Mouse (Mus musculus): ENCODE measurements at regions not wholly inside any gene's neighbourhood (a gene's known extent, or its start where the extent isn't known, plus 50 kb on each side); places are given as distances from the start of the nearest gene placed in this dataset.

GRCm38 (mm10) chr16:76200268-76200667, 173.4 kb downstream of the Nrip1 start:
- 86% methylated on average over 3 of the region's 3 CpGs for WGBS
- Histone ChIP-seq H3K9me3 (ENCODE audit: control insufficient read depth, low read length) (no peaks in the 10 kb centered on the region), H3K9ac (ENCODE audit: low read depth, low read length) (no peak overlapping the region), H3K27me3 (ENCODE audit: control insufficient read depth, insufficient read depth, low read length) (no peaks in the 10 kb centered on the region), H3K4me1 (replicated peaks; ENCODE audit: control insufficient read depth, insufficient read depth, low read length) (no peaks in the 10 kb centered on the region), H3K4me3 (ENCODE audit: low read depth, low read length) (no peak overlapping the region), H3K4me2 (replicated peaks; ENCODE audit: low read depth, low read length) (no peak overlapping the region), H3K27ac (ENCODE audit: low read depth, low read length) (no peak overlapping the region), H3K36me3 (ENCODE audit: control insufficient read depth, insufficient read depth, low read length) (no peaks in the 10 kb centered on the region)
- DNase-seq (ENCODE audit: low spot score), result peak; percentile 56
- ATAC-seq (ENCODE audit: low FRiP score), result peak; percentile 30; the same call in 1 of the 2 replicates

- WGBS, result 79% methylated on average over 3 of the region's 3 CpGs
- no peak for ATAC-seq (ENCODE audit: low FRiP score)
These were observed 174.6 kb downstream of the Nrip1 start for GRCm38 (mm10) chr16:76199006-76199405.

GRCm38 (mm10) chr16:76194291-76194690, 172.2 kb upstream of the Samsn1 start:
- Histone ChIP-seq H3K9ac (ENCODE audit: low read depth, low read length) (no peak overlapping the region), H3K4me1 (replicated peaks; ENCODE audit: control insufficient read depth, insufficient read depth, low read length) (no peaks in the 10 kb centered on the region), H3K9me3 (ENCODE audit: control insufficient read depth, low read length) (no peaks in the 10 kb centered on the region), H3K27me3 (ENCODE audit: control insufficient read depth, insufficient read depth, low read length) (no peaks in the 10 kb centered on the region), H3K4me3 (ENCODE audit: low read depth, low read length) (no peak overlapping the region), H3K36me3 (ENCODE audit: control insufficient read depth, insufficient read depth, low read length) (no peaks in the 10 kb centered on the region), H3K27ac (ENCODE audit: low read depth, low read length) (no peak overlapping the region), H3K4me2 (replicated peaks; ENCODE audit: low read depth, low read length) (no peak overlapping the region)
- DNase-seq (ENCODE audit: low spot score) (no peak), ATAC-seq (ENCODE audit: low FRiP score) (no peak)
- WGBS, result 79% methylated on average over 2 of the region's 2 CpGs

More at GRCm38 (mm10) chr16:76199006-76199405, 174.6 kb downstream of the Nrip1 start:
- no peak overlapping the region for H3K27ac ChIP-seq (ENCODE audit: low read depth, low read length)
- H3K4me3 ChIP-seq (ENCODE audit: low read depth, low read length), result no peak overlapping the region
- DNase-seq (ENCODE audit: low spot score), result no peak
- no peaks in the 10 kb centered on the region for H3K9me3 ChIP-seq (ENCODE audit: control insufficient read depth, low read length)
- no peak overlapping the region for H3K4me2 ChIP-seq (replicated peaks; ENCODE audit: low read depth, low read length)
- H3K36me3 ChIP-seq (ENCODE audit: control insufficient read depth, insufficient read depth, low read length), result no peaks in the 10 kb centered on the region
- no peaks in the 10 kb centered on the region for H3K27me3 ChIP-seq (ENCODE audit: control insufficient read depth, insufficient read depth, low read length)
- no peaks in the 10 kb centered on the region for H3K4me1 ChIP-seq (replicated peaks; ENCODE audit: control insufficient read depth, insufficient read depth, low read length)
- H3K9ac ChIP-seq (ENCODE audit: low read depth, low read length), result no peak overlapping the region

- no peaks in the 10 kb centered on the region for H3K9me3 ChIP-seq (ENCODE audit: control insufficient read depth, low read length)
- no peak overlapping the region for H3K4me2 ChIP-seq (replicated peaks; ENCODE audit: low read depth, low read length)
- H3K27me3 ChIP-seq (ENCODE audit: control insufficient read depth, insufficient read depth, low read length), result no peaks in the 10 kb centered on the region
- WGBS, result 93% methylated on average over 10 of the region's 10 CpGs
- no peak overlapping the region for H3K9ac ChIP-seq (ENCODE audit: low read depth, low read length)
- DNase-seq (ENCODE audit: low spot score) (no peak), ATAC-seq (ENCODE audit: low FRiP score) (no peak)
- no peak overlapping the region for H3K27ac ChIP-seq (ENCODE audit: low read depth, low read length)
- no peak overlapping the region for H3K4me3 ChIP-seq (ENCODE audit: low read depth, low read length)
- no peaks in the 10 kb centered on the region for H3K36me3 ChIP-seq (ENCODE audit: control insufficient read depth, insufficient read depth, low read length)
- no peaks in the 10 kb centered on the region for H3K4me1 ChIP-seq (replicated peaks; ENCODE audit: control insufficient read depth, insufficient read depth, low read length)
These were observed 169.1 kb upstream of the Samsn1 start for GRCm38 (mm10) chr16:76191135-76191534.

- no peak overlapping the region for H3K27ac ChIP-seq (ENCODE audit: low read depth, low read length)
- DNase-seq (ENCODE audit: low spot score), result no peak
- no peak overlapping the region for H3K4me2 ChIP-seq (replicated peaks; ENCODE audit: low read depth, low read length)
- WGBS, result 90% methylated on average over 2 of the region's 2 CpGs
- no peak for ATAC-seq (ENCODE audit: low FRiP score)
- H3K4me3 ChIP-seq (ENCODE audit: low read depth, low read length), result no peak overlapping the region
- no peaks in the 10 kb centered on the region for H3K4me1 ChIP-seq (replicated peaks; ENCODE audit: control insufficient read depth, insufficient read depth, low read length)
- no peaks in the 10 kb centered on the region for H3K36me3 ChIP-seq (ENCODE audit: control insufficient read depth, insufficient read depth, low read length)
- H3K9ac ChIP-seq (ENCODE audit: low read depth, low read length), result no peak overlapping the region
- no peaks in the 10 kb centered on the region for H3K27me3 ChIP-seq (ENCODE audit: control insufficient read depth, insufficient read depth, low read length)
- no peaks in the 10 kb centered on the region for H3K9me3 ChIP-seq (ENCODE audit: control insufficient read depth, low read length)
These were observed 161.5 kb upstream of the Samsn1 start for GRCm38 (mm10) chr16:76183556-76183955.

- WGBS, result 26% methylated on average over 3 of the region's 3 CpGs
- no peak overlapping the region for H3K9ac ChIP-seq (ENCODE audit: low read depth, low read length)
- peak; percentile 10 for DNase-seq (ENCODE audit: low spot score)
- H3K36me3 ChIP-seq (ENCODE audit: control insufficient read depth, insufficient read depth, low read length), result no peaks in the 10 kb centered on the region
- no peak overlapping the region for H3K4me3 ChIP-seq (ENCODE audit: low read depth, low read length)
- no peak for ATAC-seq (ENCODE audit: low FRiP score)
- H3K27ac ChIP-seq (ENCODE audit: low read depth, low read length), result no peak overlapping the region
- H3K4me1 ChIP-seq (replicated peaks; ENCODE audit: control insufficient read depth, insufficient read depth, low read length), result no peaks in the 10 kb centered on the region
- H3K9me3 ChIP-seq (ENCODE audit: control insufficient read depth, low read length), result no peaks in the 10 kb centered on the region
- no peak overlapping the region for H3K4me2 ChIP-seq (replicated peaks; ENCODE audit: low read depth, low read length)
- H3K27me3 ChIP-seq (ENCODE audit: control insufficient read depth, insufficient read depth, low read length), result no peaks in the 10 kb centered on the region
These were observed 161.0 kb upstream of the Samsn1 start for GRCm38 (mm10) chr16:76183105-76183504.

GRCm38 (mm10) chr16:76181596-76181995, 159.5 kb upstream of the Samsn1 start:
- no peaks in the 10 kb centered on the region for H3K9me3 ChIP-seq (ENCODE audit: control insufficient read depth, low read length)
- no peak overlapping the region for H3K4me3 ChIP-seq (ENCODE audit: low read depth, low read length)
- no peaks in the 10 kb centered on the region for H3K27me3 ChIP-seq (ENCODE audit: control insufficient read depth, insufficient read depth, low read length)
- no peak overlapping the region for H3K4me2 ChIP-seq (replicated peaks; ENCODE audit: low read depth, low read length)
- no peaks in the 10 kb centered on the region for H3K4me1 ChIP-seq (replicated peaks; ENCODE audit: control insufficient read depth, insufficient read depth, low read length)
- WGBS, result 93% methylated on average over 3 of the region's 3 CpGs
- no peak overlapping the region for H3K9ac ChIP-seq (ENCODE audit: low read depth, low read length)
- no peak for DNase-seq (ENCODE audit: low spot score)
- H3K36me3 ChIP-seq (ENCODE audit: control insufficient read depth, insufficient read depth, low read length), result no peaks in the 10 kb centered on the region
- ATAC-seq (ENCODE audit: low FRiP score), result no peak
- H3K27ac ChIP-seq (ENCODE audit: low read depth, low read length), result no peak overlapping the region

- no peak overlapping the region for H3K4me2 ChIP-seq (replicated peaks; ENCODE audit: low read depth, low read length)
- 77% methylated on average over 2 of the region's 2 CpGs for WGBS
- no peak for ATAC-seq (ENCODE audit: low FRiP score)
- H3K36me3 ChIP-seq (ENCODE audit: control insufficient read depth, insufficient read depth, low read length), result no peaks in the 10 kb centered on the region
- H3K9me3 ChIP-seq (ENCODE audit: control insufficient read depth, low read length), result no peaks in the 10 kb centered on the region
- DNase-seq (ENCODE audit: low spot score), result no peak
- H3K9ac ChIP-seq (ENCODE audit: low read depth, low read length), result no peak overlapping the region
- no peak overlapping the region for H3K4me3 ChIP-seq (ENCODE audit: low read depth, low read length)
- H3K27ac ChIP-seq (ENCODE audit: low read depth, low read length), result no peak overlapping the region
- no peaks in the 10 kb centered on the region for H3K4me1 ChIP-seq (replicated peaks; ENCODE audit: control insufficient read depth, insufficient read depth, low read length)
- no peaks in the 10 kb centered on the region for H3K27me3 ChIP-seq (ENCODE audit: control insufficient read depth, insufficient read depth, low read length)
These were observed 145.6 kb upstream of the Samsn1 start for GRCm38 (mm10) chr16:76167651-76168050.

GRCm38 (mm10) chr16:76160879-76161278, 138.8 kb upstream of the Samsn1 start:
- H3K4me2 ChIP-seq (replicated peaks; ENCODE audit: low read depth, low read length), result no peak overlapping the region
- H3K36me3 ChIP-seq (ENCODE audit: control insufficient read depth, insufficient read depth, low read length), result no peaks in the 10 kb centered on the region
- no peaks in the 10 kb centered on the region for H3K4me1 ChIP-seq (replicated peaks; ENCODE audit: control insufficient read depth, insufficient read depth, low read length)
- no peak overlapping the region for H3K27ac ChIP-seq (ENCODE audit: low read depth, low read length)
- 78% methylated on average over 5 of the region's 5 CpGs for WGBS
- H3K9me3 ChIP-seq (ENCODE audit: control insufficient read depth, low read length), result no peaks in the 10 kb centered on the region
- ATAC-seq (ENCODE audit: low FRiP score) (no peak), DNase-seq (ENCODE audit: low spot score) (no peak)
- H3K27me3 ChIP-seq (ENCODE audit: control insufficient read depth, insufficient read depth, low read length), result no peaks in the 10 kb centered on the region
- H3K9ac ChIP-seq (ENCODE audit: low read depth, low read length), result no peak overlapping the region
- no peak overlapping the region for H3K4me3 ChIP-seq (ENCODE audit: low read depth, low read length)
